Mouse (Mus musculus) liver, postnatal 0 days (tissue): ENCODE results near the gene Wwtr1.

Experiments used
- CTCF ChIP-seq: sonication (generic); IDR thresholded peaks from 2 replicates; pipeline ENCODE4 v1.5.1; 2016; ENCODE audit warnings: antibody characterized with exemption, low read depth
- EP300 ChIP-seq: IDR thresholded peaks from 2 replicates; pipeline ENCODE4 v1.6.1; 2016; ENCODE audit warnings: antibody characterized with exemption, low read depth, mild to moderate bottlenecking

- TF ChIP-seq CTCF (no peak), EP300 (no peak)
Measured at GRCm38 (mm10) chr3:57575660-57576055, at the start of gene Wwtr1.
